Mouse (Mus musculus): ENCODE measurements at regions not wholly inside any gene's neighbourhood (a gene's known extent, or its start where the extent isn't known, plus 50 kb on each side); places are given as distances from the start of the nearest gene placed in this dataset.
"Not testable (repeated sequence)": the region's sequence is repeated elsewhere in the genome, so short reads cannot be mapped to it uniquely, and the experiment has no call there.

DNA sequence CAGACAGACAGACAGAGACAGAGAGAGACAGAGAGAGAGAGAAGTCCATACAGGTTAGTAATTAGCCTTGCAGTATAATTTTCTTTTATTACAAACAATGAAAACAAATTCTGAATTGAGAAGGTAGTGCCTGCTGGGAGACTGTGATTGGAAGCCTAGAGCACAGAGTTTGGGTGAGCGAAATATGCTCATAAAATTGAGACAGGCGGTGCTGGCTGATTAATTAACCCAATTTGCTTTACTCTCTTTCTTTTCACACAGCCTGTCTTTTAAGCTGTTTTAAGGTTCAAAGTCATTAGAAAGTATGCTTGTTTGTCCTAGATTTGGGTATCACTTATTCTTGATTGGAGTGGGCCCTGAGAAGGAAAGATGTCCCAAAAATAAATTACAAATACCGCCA lies 816.1 kb downstream of the Car8 start:
- in situ Hi-C loops (cut with MboI), result no loop called here

DNA sequence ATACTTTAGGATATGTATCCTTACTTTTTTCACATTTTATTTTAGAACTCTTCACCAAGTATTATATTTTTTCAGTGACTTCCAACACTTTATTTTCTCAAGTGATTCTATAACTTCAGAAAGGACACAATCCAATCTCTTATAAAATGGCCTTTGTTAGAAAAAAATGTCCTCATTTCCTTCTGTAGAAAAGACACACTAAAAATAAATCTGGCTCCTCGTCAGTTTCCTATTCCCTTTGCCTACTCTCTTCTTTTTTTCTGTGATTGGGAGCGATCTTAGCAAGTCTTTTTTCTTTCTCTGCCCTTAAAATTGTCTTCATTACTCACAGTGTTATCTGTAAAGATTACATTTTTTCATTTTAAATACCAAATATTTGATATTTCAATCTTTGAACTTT lies 824.5 kb downstream of the Car8 start:
- in situ Hi-C loops (cut with MboI), result no loop called here

DNA sequence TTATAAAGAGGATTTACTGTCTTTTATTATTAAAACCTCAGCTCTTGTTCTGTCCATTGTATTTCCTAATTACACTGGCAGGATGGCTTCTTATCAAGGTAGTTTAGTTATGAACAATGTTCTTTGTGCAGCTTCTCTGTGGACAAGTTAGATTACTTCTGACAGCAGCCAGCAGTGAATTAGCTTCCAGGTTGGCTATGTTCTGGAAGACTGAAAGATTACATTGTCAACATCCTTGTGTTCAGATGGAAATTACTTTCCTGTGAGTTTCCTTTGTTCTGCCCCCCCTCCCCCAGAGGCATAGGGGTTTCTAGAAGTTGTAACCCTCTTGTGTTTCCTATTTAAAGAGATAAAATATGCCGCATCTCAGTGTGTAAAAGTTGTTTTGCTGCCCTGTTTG lies 846.1 kb downstream of the Car8 start:
- in situ Hi-C loops (cut with MboI), result no loop called here

DNA sequence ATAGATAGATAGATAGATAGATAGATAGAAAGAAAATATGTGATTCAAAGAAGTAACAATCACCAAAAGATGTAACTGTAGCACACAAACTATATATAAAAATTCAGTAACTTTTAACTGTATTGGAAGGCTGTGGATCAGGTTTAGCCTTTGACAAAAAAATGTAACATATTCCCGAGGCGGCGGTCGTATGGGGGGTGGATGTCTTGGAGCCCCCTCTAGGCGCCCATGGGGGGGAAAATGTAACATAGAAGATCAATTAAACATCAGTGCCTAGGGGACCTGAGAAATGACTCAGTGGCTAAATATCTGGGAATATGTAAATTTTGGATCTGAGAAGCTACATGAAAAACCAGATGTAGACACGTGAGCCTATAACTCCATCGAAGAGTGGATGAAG lies 847.2 kb downstream of the Car8 start:
- in situ Hi-C loops (cut with MboI), result no loop called here

DNA sequence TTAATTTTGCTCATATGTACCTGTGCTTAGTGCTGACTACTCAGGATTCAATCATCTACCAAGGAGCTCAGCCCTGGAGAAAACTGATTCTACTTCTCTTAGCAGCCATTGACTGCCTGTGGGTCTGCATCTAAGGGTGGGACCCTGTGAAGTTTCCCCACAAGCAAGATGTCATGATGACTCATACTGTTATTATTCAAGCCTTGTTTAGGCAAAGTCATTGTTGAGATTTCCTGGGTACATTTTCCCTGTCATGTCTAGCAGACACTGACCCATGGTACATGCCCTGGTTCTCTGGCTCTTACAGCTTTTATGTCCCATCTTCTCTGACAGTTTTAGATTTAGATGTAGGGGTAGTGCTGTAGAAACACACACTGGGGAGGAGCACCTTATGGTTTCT lies 853.8 kb downstream of the Car8 start:
- in situ Hi-C loops (cut with MboI), result no loop called here

DNA sequence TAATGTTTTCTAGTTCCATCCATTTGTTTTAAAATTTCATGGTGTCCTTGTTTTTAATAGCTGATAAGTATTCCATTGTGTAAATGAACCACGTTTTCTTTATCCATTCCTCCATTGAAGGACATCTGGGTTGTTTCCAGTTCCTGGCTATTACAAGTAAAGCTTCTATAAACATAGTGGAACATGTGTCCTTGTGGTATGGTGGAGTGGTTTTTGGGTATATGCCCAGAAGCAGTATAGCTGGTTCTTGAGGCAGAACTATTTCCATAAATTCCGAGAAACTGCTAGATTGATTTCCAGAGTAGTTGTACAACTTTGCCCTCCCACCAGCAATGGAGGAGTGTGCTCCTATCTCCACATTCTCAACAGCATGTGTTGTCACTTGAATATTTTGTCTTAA lies 858.8 kb downstream of the Car8 start:
- in situ Hi-C loops (cut with MboI), result no loop called here

DNA sequence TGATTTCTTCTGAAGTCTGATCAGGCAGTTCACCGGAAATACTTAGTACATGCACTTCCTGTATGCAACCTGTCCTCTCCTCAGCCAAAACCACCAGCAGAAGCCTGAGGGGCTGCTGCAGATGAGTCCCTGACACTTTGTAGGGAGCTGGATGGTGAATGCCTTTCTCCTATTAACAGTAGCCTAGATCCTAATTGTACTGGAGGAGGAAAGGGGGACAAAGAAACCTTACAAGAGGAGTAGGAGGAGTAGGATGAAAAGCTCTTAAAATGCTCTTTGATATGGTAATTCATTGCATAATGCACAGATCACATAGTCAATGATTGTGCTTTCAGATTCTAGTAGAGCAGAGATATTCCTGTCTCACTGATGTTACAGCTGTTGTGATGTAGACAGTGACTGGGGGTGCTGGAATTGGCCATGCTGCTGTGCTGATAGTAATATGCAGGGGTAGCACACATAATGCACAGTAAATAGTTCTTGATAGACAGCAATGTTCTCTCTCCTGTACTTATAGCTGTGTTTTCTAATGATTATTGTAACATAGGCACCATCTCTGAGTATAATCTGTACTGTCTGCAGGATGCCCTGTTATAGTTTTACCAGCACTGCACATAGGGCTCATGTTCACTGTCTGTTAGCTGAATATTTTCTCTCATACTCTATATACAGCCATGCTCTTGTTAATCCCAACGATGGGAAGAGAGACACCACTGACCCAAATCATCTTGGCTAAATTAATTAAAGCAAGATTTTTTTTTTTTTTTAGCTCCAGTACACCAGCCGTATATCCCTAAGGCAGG lies 874.4 kb downstream of the Car8 start:
- in situ Hi-C loops (cut with MboI), result no loop called here

DNA sequence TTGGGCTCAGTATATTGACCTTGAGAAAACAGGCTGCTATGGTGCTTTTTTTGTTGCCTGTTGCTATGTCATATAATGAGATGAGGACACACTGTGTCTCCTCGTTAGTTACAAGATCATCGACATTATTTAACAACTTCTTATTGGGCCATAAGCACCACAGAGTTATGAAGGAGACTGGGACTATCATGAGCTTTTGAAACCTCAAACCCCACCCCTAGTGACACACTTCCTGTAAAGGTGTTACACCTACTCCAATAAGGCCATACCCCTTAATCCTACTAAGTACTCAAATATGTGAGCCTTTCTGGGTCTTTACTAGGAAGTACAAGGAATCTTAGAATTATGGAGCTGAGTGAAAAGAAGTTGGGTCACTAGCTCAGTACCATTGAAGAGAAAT lies 875.3 kb downstream of the Car8 start:
- in situ Hi-C loops (cut with MboI), result no loop called here

DNA sequence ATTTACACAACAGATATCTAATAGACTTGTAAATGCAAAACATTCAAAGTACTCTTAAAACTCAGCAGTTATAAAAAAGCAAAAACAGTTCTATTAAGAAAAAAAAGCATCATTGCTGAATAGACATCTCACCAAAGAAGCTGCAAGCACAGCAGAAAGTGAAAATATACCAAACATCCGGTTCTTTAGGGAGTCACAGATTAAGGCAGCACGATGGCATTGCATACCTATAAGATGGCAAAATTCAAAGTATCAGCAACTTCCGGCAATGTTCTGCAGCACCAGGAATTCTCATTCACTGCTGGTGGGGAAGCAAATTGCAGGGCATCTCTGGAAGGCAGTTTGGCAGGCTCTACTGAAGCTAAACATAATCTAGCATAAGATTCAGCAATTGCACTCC lies 882.6 kb downstream of the Car8 start:
- in situ Hi-C loops (cut with MboI), result no loop called here

DNA sequence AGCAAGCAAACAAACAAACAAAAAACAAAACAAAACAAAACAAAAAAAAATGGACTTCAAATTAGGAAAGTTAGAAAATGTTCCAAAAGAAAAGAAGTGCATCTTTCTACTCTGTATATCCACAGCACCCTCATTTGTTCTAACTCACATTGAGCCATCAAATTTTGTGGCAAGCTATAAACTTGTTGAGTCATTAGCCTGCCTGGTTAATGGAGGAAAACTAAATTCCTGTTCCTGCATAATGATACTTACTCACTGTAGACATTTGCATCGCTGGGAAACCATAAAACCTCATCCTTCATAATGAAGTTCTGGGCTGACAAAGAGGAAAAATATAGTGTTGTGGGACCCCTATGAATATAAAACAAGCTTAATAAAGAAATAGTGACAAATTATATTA lies 891.5 kb downstream of the Car8 start:
- in situ Hi-C loops (cut with MboI), result no loop called here

DNA sequence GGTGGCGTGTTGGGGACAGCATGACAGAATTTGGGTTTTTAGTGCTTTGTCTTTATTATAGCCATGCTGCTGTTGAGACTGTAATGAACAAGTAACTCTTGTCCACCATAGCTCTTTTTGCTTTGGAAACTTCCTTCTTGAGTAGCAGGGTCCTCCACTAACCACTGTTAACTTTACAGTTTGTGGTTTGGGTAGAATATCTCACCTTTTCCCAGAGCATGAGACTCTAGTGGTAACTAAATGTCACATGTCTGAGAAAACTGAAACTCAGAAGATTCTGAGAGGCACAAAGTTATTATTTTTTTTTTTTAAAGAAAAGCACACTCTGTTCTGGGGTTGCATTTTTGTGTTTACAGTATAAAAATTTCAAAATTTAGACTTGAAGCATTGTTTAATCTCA lies 897.7 kb downstream of the Car8 start:
- in situ Hi-C loops (cut with MboI), result no loop called here

DNA sequence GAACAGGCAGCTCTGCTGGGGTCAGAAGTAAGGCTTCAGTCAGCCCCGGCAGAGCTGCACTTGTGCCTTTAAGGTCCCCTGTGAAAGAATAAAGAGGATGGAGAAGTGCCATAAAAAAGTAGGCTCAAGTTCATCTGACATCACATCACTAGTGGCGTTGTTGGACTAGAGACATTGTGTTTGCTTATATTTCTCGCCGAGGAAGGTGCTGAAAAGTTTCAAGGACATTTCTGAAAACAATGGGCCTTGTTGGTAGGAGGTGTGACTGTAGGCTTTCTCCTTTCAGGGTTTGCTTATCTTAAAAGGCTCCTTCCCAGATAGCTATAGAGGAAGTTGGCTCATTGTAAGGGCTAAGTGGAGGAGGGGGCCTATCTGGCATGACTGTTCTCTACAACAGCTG lies 924.6 kb downstream of the Car8 start:
- in situ Hi-C loops (cut with MboI), result no loop called here

DNA sequence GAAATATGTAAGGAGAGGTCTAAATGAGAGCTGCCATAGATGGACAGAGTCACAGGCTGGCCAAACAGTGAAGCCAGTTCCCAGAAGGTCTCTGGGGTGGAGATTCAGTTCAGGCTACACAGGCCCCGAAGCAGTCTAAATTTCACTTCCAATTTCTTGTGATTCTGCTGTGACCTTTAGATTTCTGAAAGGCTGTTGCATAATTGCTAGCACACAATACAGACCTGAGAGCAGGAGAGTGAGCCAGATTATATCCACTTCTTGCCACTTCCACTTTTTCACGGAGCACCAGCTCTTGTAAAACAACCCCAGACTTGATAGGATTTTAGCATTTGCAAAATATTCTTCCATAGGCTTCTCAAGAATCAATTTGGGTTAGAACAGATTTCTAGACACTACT lies 925.6 kb downstream of the Car8 start:
- in situ Hi-C loops (cut with MboI), result no loop called here

DNA sequence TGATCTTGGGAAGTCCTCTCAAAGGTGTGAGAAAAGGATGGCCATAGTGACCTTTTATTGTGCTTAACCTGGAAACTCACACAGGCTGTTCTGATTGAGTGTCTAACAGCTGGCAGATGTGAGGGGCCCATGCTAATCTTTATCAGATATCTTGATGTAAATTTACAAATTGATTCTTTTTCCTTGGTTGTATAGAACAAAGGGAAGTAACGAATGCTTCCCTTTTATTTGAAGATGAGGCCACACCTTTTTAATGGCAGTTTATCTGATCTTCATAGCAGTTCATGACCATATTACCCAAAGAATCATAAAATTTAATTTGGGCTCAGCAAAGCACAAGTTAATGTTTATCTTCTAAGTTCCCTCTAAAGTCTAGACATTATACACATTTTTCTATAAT lies 926.7 kb downstream of the Car8 start:
- in situ Hi-C loops (cut with MboI), result no loop called here

DNA sequence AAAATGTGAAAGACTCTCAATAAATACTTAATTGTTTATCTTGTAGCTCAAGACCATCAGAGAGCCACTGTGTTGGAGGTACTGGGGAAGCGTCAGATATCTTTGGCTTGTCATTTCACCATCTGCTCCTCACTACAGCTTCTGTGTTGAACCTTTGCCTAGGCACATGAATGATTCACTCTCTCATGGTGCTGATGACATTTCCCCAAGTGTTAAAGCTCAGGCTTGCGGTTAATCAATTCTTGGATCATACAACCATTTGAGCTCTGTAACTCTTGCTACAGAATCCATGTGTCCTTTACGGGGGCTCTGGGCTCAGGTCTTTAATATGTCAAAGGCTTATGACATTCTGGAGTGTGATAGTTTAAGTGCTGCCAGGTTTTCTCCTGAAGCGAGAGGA lies 969.8 kb downstream of the Car8 start:
- in situ Hi-C loops (cut with MboI), result no loop called here

DNA sequence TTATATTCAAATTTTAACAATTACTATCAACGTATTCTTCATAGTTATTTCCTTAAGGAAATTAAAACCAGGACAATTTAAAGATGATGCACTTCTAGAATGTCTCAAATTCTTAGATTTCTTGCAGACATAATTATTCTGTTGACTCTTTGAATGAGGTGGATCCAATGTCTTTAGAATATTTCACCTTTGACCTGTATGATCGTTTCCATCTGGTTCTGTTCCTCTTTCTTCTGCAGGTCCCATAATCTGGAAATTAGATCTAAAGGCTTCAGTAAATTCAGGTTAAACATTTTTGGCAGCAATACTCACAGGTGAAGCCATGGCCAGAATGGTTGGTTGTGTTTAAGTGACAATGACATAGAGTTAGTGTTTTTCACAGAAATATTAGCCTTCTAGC lies 982.4 kb downstream of the Car8 start:
- in situ Hi-C loops (cut with MboI), result no loop called here

DNA sequence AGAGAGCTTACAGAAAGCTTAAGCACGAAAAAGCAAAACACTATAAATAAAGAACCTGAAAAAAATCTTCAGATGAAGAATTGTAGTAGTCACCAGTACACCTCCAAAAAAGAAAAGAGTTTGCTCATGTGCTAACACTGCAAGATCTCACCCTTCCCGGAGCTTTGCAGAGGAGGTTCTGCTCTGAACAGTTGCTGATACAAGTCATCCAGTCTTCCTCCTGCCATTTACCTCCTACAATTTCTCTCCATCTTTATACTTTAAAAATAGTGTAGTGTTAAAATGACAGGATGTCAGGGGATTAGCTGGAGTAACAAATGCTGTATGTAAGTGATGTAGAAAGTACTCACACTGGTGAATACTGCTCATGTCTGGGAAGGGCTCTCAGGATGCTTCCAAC lies 985.2 kb downstream of the Car8 start:
- in situ Hi-C loops (cut with MboI), result no loop called here

DNA sequence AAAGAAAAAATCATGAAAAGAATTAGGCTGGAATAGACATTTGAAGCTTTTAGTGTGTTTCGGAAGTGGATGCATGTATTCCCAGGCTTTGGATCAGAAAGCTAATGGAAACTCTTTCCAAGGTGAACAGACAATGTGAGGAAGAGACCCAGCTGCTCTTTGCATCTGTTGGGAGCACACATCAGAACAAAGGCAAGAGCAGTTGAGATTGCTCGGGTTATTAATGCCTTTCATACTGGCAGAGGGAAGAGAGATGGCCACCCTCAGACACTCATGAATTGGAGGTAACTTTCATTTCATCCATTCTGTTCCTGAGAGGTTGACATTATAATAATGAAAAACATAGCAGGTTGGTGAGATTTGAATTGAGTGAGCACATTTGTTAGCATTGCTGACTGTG lies 987.2 kb downstream of the Car8 start:
- in situ Hi-C loops (cut with MboI), result no loop called here

DNA sequence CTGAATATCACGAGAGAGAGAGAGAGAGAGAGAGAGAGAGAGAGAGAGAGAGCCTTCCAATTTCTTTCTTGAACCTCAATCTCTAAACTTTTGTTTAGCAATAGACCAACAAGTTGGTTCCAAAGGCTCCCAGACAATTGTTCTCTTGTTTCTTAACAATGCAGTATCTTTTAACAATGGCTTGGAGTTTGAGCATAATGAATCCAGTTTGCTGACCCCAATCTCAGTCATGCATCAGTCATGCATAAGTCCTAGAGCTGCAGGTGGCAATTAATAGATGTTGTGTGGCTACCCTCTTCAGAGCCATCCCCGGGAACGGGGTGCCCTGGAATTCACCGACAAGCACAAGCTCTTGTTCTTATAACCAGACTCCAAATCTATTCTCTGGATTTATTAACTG lies 991.0 kb downstream of the Car8 start:
- in situ Hi-C loops (cut with MboI), result no loop called here

DNA sequence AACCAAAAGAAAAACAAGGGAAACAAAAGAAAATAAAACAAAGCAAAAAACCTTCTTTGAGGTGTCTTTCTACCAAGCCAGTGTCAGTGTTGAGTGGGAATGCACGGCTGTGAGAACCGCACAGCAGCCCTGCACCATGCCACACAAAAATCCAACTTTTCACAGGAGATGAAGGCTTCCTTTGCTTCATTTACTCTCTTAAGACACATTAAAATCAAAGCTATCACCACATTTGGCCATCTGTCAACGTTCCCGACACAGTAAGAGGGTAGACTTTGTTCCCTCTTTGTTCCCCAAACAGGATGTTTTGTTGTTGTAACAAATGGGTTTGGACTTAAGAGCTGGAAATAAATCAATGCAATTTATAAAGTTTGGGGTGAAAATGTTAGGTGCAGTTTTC lies 991.6 kb downstream of the Car8 start:
- in situ Hi-C loops (cut with MboI), result no loop called here

DNA sequence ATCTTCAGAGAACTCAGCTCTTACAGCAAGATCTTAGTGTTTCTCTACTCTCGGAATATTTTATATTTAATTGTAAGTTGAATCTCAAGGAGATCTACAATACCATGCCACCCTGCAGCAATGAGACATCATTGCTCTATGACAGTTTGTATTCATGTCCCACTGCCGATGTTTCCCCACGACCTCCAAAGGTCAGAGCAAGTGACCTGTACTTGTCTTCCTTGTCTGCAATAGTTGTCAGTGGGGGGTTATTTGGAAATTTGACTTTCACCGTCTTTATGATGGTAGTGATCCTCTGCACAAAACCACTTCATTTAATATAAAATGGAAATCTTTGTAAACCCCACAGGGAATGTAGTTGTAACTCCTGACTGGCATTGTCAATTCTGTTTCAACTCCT lies 992.0 kb downstream of the Car8 start:
- in situ Hi-C loops (cut with MboI), result no loop called here

DNA sequence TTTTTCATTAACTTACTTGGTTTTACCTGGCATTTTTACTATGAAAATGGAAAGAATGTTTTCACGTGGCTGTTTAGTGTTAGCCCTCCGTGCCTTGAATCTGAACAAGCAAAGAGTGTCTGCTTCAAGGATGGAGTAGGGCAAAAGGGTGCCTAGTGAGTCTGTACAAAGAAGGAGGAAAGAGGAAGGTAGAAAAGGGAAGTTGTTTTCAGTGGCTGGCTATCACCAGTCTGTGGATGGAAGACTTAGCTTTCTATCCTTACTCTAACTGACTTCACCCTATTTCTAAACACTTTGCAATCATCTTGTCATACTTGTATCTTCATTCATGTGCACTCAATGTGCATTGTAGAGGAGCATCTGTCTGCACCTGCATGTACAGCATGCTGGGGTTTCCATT lies 993.2 kb downstream of the Car8 start:
- in situ Hi-C loops (cut with MboI), result no loop called here

DNA sequence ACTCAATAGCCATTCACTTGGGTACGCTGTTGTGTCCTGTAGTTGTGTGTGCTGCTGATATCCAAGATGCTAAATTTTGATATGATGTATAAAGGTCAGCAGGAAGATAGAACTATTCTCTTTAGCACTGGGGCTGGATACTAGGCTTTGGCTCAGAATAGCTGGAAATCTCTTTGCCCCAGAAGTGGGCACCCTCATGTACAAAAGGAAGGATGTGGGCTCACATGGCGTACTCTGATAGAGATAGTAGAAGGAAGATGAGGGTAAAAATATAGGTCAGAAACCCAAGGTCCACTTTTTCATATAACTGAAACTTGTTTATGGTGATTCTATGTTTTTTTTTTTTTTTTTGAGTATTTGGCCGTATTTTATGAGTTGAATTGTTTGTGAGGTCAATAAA lies 1001.0 kb downstream of the Car8 start:
- in situ Hi-C loops (cut with MboI), result no loop called here

DNA sequence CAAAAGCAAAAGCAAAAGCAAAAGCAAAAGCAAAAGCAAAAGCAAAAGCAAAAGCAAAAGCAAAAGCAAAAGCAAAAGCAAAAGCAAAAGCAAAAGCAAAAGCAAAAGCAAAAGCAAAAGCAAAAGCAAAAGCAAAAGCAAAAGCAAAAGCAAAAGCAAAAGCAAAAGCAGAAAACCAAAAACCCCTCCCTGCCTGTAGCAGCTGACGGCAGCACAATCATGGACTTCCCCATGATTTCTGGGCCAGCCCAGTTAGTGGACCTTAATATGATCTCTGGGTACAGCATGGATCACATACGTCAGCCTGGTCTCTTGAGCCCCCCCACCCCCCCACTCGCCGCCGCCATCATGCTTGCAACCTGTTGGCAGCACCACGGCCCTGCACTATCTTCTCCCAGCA lies 1004.3 kb downstream of the Car8 start:
- in situ Hi-C loops (cut with MboI), result not testable (repeated sequence)

DNA sequence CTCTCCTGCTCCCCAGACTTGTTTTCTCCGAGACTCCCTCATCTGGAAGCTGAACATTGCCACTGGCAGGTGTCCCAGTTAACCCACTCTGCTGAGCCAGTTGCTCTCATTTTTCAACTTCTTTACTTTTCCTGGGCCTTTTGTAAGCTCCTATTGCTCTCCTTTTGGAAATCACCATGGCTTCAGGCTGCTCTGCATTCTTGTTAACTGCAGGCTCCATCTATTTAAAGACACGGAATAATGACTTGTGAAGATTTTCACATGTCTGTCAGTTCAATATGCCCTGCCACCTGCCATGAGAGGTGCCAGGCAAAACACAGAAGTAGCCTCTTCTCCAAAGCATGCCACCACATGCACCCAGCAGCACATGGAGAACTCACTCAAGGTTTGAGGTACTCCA lies 1009.9 kb downstream of the Car8 start:
- in situ Hi-C loops (cut with MboI), result no loop called here

All from mature B cell (primary cell).